Mouse (Mus musculus) MEL (cell line): ENCODE measurements around the gene Timp1. TPM values are rescaled to one million over a fixed set of nuclear protein-coding genes. Genes with fewer than 3 reads are reported as not detected.
A peak's percentile ranks its signal among the peaks of the same experiment; 100 is the strongest.

Experiments
- DNase-seq: peaks from one replicate; pipeline ENCODE4 v3.0.0; 2011; ENCODE audit warnings: low read depth, low spot score
- H3K27ac ChIP-seq: 2 replicates; pipeline ENCODE4 v1.5.1; 2012; ENCODE audit warnings: low read depth, mild to moderate bottlenecking, control low read depth, low read length, moderate library complexity; ENCODE audit not compliant: control insufficient read depth
- H3K27me3 ChIP-seq, 2 experiments: fragments of 150-350 bp in 1 of 2; sonication (generic) in 1 of 2; 2 replicates each; pipeline ENCODE4 v1.6.1; 2012; ENCODE audit warnings: low read length in 2 of 2, mild to moderate bottlenecking in 2 of 2, improper control_type of control experiment in 1 of 2, moderate library complexity in 1 of 2; ENCODE audit not compliant: insufficient read depth in 2 of 2, control insufficient read depth in 1 of 2
- H3K36me3 ChIP-seq, 2 experiments: 2 replicates each; pipeline ENCODE4 v1.6.1; 2012 to 2014; ENCODE audit warnings: low read length in 2 of 2, improper control_type of control experiment in 1 of 2, inconsistent platforms in 1 of 2, mild to moderate bottlenecking in 1 of 2; ENCODE audit not compliant: insufficient read depth in 2 of 2, control insufficient read depth in 1 of 2
- H3K4me1 ChIP-seq, 2 experiments: fragments of 150-350 bp in 1 of 2; sonication (generic) in 1 of 2; 2 replicates each; pipeline ENCODE4 v1.6.1; 2012; ENCODE audit warnings: low read length in 2 of 2, improper control_type of control experiment in 1 of 2, mild to moderate bottlenecking in 1 of 2; ENCODE audit not compliant: insufficient read depth in 2 of 2, control insufficient read depth in 1 of 2
- H3K4me3 ChIP-seq, 2 experiments: fragments of 150-350 bp in 1 of 2; sonication (generic) in 1 of 2; 2 replicates each; pipeline ENCODE4 v1.5.1; 2012; ENCODE audit warnings: low read depth in 2 of 2, low read length in 2 of 2, mild to moderate bottlenecking in 2 of 2, moderate library complexity in 2 of 2, control low read depth in 1 of 2, improper control_type of control experiment in 1 of 2; ENCODE audit not compliant: control insufficient read depth in 1 of 2, insufficient read depth in 1 of 2
- H3K79me2 ChIP-seq: 2 replicates; pipeline ENCODE4 v1.6.1; 2012; ENCODE audit warnings: mild to moderate bottlenecking, low read length, moderate library complexity; ENCODE audit not compliant: control insufficient read depth, poor library complexity, insufficient read depth
- H3K9ac ChIP-seq: 2 replicates; pipeline ENCODE4 v1.6.1; 2012; ENCODE audit warnings: low read depth, mild to moderate bottlenecking, control low read depth, low read length, moderate library complexity; ENCODE audit not compliant: control insufficient read depth, poor library complexity, severe bottlenecking
- H3K9me3 ChIP-seq: fragments of 150-350 bp; sonication (generic); replicated peaks from 2 replicates; pipeline ENCODE4 v1.6.1; 2012; ENCODE audit warnings: mild to moderate bottlenecking, low read length, improper control_type of control experiment, moderate library complexity; ENCODE audit not compliant: insufficient read depth
- CHD1 ChIP-seq: IDR thresholded peaks from 2 replicates; pipeline ENCODE4 v1.6.1; 2012; ENCODE audit warnings: low read depth, mild to moderate bottlenecking, inconsistent platforms, low read length, improper control_type of control experiment
- CHD2 ChIP-seq: IDR thresholded peaks from 2 replicates; pipeline ENCODE4 v1.6.1; 2011; ENCODE audit warnings: low read length, improper control_type of control experiment
- CTCF ChIP-seq, 3 experiments: IDR thresholded peaks in 2 of 3; conservative IDR thresholded peaks in 1 of 3; 2 replicates each; pipeline ENCODE4 v1.5.1; 2011 to 2012; ENCODE audit warnings: low read length in 3 of 3, low read depth in 2 of 3, mild to moderate bottlenecking in 2 of 3, improper control_type of control experiment in 1 of 3, inconsistent platforms in 1 of 3, mixed read lengths in 1 of 3, moderate library complexity in 1 of 3; ENCODE audit not compliant: control insufficient read depth in 1 of 3, insufficient read depth in 1 of 3, poor library complexity in 1 of 3, severe bottlenecking in 1 of 3
- ELF1 ChIP-seq: IDR thresholded peaks from 2 replicates; pipeline ENCODE4 v1.6.1; 2014; ENCODE audit warnings: low read depth, mild to moderate bottlenecking, inconsistent platforms, low read length, improper control_type of control experiment, moderate library complexity
- EP300 ChIP-seq, 2 experiments: IDR thresholded peaks; 2 replicates each; pipeline ENCODE4 v1.6.1; 2011; ENCODE audit warnings: improper control_type of control experiment in 2 of 2, low read length in 2 of 2, low read depth in 1 of 2, mild to moderate bottlenecking in 1 of 2
- ETS1 ChIP-seq: IDR thresholded peaks from 2 replicates; pipeline ENCODE4 v1.6.1; 2012; ENCODE audit warnings: low read depth, mild to moderate bottlenecking, inconsistent platforms, low read length, improper control_type of control experiment, moderate library complexity
- GABPA ChIP-seq: IDR thresholded peaks from 2 replicates; pipeline ENCODE4 v1.6.1; 2012; ENCODE audit warnings: low read depth, mild to moderate bottlenecking, inconsistent platforms, low read length, improper control_type of control experiment, moderate library complexity
- GATA1 ChIP-seq: IDR thresholded peaks from 2 replicates; pipeline ENCODE4 v1.6.1; 2011; ENCODE audit warnings: low read depth, low read length, improper control_type of control experiment
- HCFC1 ChIP-seq: IDR thresholded peaks from 2 replicates; pipeline ENCODE4 v1.6.1; 2012; ENCODE audit warnings: low read depth, mild to moderate bottlenecking, inconsistent platforms, low read length, improper control_type of control experiment, moderate library complexity
- JUND ChIP-seq: IDR thresholded peaks from 2 replicates; pipeline ENCODE4 v1.6.1; 2011; ENCODE audit warnings: low read depth, mild to moderate bottlenecking, improper control_type of control experiment, low read length
- MAFK ChIP-seq: IDR thresholded peaks from 2 replicates; pipeline ENCODE4 v1.6.1; 2011; ENCODE audit warnings: low read depth, mild to moderate bottlenecking, low read length, improper control_type of control experiment, borderline replicate concordance
- MAX ChIP-seq: IDR thresholded peaks from 2 replicates; pipeline ENCODE4 v1.6.1; 2011; ENCODE audit warnings: low read length, improper control_type of control experiment
- MAZ ChIP-seq: IDR thresholded peaks from 2 replicates; pipeline ENCODE4 v1.6.1; 2012; ENCODE audit warnings: low read depth, mild to moderate bottlenecking, inconsistent platforms, low read length, improper control_type of control experiment
- MEF2A ChIP-seq: IDR thresholded peaks from 2 replicates; pipeline ENCODE4 v1.6.1; 2014; ENCODE audit warnings: low read depth, mild to moderate bottlenecking, inconsistent platforms, low read length, improper control_type of control experiment; ENCODE audit not compliant: poor library complexity, insufficient replicate concordance, severe bottlenecking; ENCODE audit errors: extremely low read depth
- MXI1 ChIP-seq: IDR thresholded peaks from 2 replicates; pipeline ENCODE4 v1.6.1; 2011; ENCODE audit warnings: mild to moderate bottlenecking, low read depth, low read length, improper control_type of control experiment
- NELFE ChIP-seq: IDR thresholded peaks from 2 replicates; pipeline ENCODE4 v1.6.1; 2011; ENCODE audit warnings: low read depth, low read length, improper control_type of control experiment
- POLR2A ChIP-seq, 2 experiments: IDR thresholded peaks; 2 replicates each; pipeline ENCODE4 v1.6.1; 2011 to 2012; ENCODE audit warnings: low read length in 2 of 2, mild to moderate bottlenecking in 2 of 2, control low read depth in 1 of 2, improper control_type of control experiment in 1 of 2, low read depth in 1 of 2, moderate library complexity in 1 of 2; ENCODE audit not compliant: control insufficient read depth in 1 of 2, insufficient read depth in 1 of 2, poor library complexity in 1 of 2
- POLR2AphosphoS2 ChIP-seq: IDR thresholded peaks from 2 replicates; pipeline ENCODE4 v1.6.1; 2011; ENCODE audit warnings: low read length, improper control_type of control experiment
- RCOR1 ChIP-seq: IDR thresholded peaks from 2 replicates; pipeline ENCODE4 v1.6.1; 2012; ENCODE audit warnings: low read depth, mild to moderate bottlenecking, inconsistent platforms, low read length, improper control_type of control experiment
- TAL1 ChIP-seq: IDR thresholded peaks from 2 replicates; pipeline ENCODE4 v1.6.1; 2012; ENCODE audit warnings: mild to moderate bottlenecking, inconsistent platforms, low read length, moderate library complexity, mixed read lengths
- TBP ChIP-seq: IDR thresholded peaks from 2 replicates; pipeline ENCODE4 v1.8.0; 2011; ENCODE audit warnings: low read depth, low read length, improper control_type of control experiment
- USF2 ChIP-seq, 2 experiments: IDR thresholded peaks; 2 replicates each; pipeline ENCODE4 v1.6.1; 2011 to 2012; ENCODE audit warnings: improper control_type of control experiment in 2 of 2, low read length in 2 of 2, borderline replicate concordance in 1 of 2, inconsistent platforms in 1 of 2, low read depth in 1 of 2, mild to moderate bottlenecking in 1 of 2; ENCODE audit not compliant: insufficient read depth in 1 of 2
- ZMIZ1 ChIP-seq: IDR thresholded peaks from 2 replicates; pipeline ENCODE4 v1.6.1; 2012; ENCODE audit warnings: low read depth, mild to moderate bottlenecking, inconsistent platforms, low read length, improper control_type of control experiment, moderate library complexity
- polyA plus RNA-seq, 2 experiments: library from polyadenylated mRNA; stranded (reverse) in 1 of 2; unstranded in 1 of 2; fragments of >175 nt in 1 of 2; fragments of >200 nt in 1 of 2; gene quantifications; 2 replicates each; pipeline versions ENCODE4 v1.2.1 to v1.2.4; 2012; ENCODE audit warnings: low replicate concordance in 2 of 2, low read depth in 1 of 2; ENCODE audit not compliant: insufficient read length in 2 of 2, insufficient read depth in 1 of 2, missing spikeins in 1 of 2
- total RNA-seq: library from RNA; depleted of rRNA; stranded (reverse); fragments of 300-350 nt; gene quantifications from 2 replicates; pipeline ENCODE4 v1.2.3, GENCODE M21; 2012

Timp1 gene
- total and polyA plus RNA-seq, 3 experiments: 0.27 to 0.49 TPM; not detected in 1

GRCm38 (mm10) chrX:20847232-20847631 lies 22.7 kb upstream of the Timp1 start:
- H3K4me3 ChIP-seq: no peak overlapping the region
- TF ChIP-seq POLR2AphosphoS2 (no peak), GATA1 (peak; percentile 28; the same call in 1 of the 2 replicates)

GRCm38 (mm10) chrX:20847816-20848215 lies 22.1 kb upstream of the Timp1 start:
- DNase-seq: no peak
- peaks cover 16% of the 10 kb centered on the region for H3K79me2 ChIP-seq
- peaks cover 3 to 14% of the 10 kb centered on the region in 2 experiments; a peak in 3 of 4 replicates for H3K4me1 ChIP-seq
- H3K27ac ChIP-seq: peak overlapping the region; percentile 60
- no peaks in the 10 kb centered on the region for H3K27me3 ChIP-seq
- peak overlapping the region; percentile 38 to 72 for H3K4me3 ChIP-seq
- peak overlapping the region; percentile 69 for H3K9ac ChIP-seq
- TF ChIP-seq POLR2A (IDR thresholded peaks at IDR 0.05; ENCODE audit: control insufficient read depth in 1 of 2, insufficient read depth in 1 of 2, low read depth in 1 of 2, low read length in 2 of 2, poor library complexity in 1 of 2) (no peak), ETS1 (no peak), MAFK (no peak), TBP (no peak), MEF2A (no peak), RCOR1 (no peak), MXI1 (no peak), ZMIZ1 (no peak)
- peaks cover 6 to 18% of the 10 kb centered on the region in 2 experiments; a peak in 3 of 4 replicates for H3K36me3 ChIP-seq
- H3K9me3 ChIP-seq: no peaks in the 10 kb centered on the region

More at GRCm38 (mm10) chrX:20847232-20847631, 22.7 kb upstream of the Timp1 start:
- Histone ChIP-seq H3K36me3 (peaks cover 6 to 18% of the 10 kb centered on the region in 2 experiments; a peak in 3 of 4 replicates), H3K9me3 (no peaks in the 10 kb centered on the region), H3K9ac (no peak overlapping the region), H3K79me2 (peaks cover 16% of the 10 kb centered on the region), H3K27me3 (no peaks in the 10 kb centered on the region), H3K27ac (peak overlapping the region; percentile 17; the same call in 1 of the 2 replicates), H3K4me1 (peaks cover 3 to 14% of the 10 kb centered on the region in 2 experiments; a peak in 3 of 4 replicates)
- peak; percentile 52 for DNase-seq

DNA sequence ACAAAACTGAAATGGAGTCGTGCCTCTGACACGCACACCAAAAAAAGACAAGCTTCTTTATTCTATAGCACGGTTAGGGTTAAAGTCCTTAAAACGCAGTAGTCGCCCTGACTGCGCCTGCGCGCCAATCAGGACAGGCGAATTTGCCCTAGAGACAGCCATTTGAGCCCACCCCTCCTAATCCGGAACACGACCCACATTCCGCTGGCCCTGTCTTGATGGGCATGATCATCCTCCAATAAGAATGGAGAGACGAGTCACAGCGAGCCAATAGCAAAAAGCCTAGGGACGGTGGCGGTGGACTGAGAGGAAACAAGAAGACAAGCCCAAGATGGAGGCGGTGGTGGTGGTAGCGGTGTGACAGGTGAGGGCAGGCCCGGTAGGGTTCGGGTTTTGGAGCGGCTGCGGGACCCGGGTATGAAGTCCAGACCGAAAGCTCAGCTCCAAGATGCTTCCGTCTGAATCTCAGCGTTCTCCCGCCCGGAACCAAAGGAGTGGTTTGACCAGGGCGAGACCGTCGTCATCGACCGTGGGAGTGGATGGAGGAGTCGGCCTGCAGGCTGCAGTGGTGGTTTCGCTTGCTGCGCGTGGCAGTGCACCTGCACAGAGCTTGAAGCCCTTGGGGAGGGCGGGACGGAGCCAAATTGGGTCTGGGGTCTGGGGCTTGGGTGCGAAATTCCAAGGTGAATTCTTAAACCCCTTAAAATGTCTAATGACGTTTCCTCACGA lies 21.5 kb upstream of the Timp1 start:
- peak; percentile 100 for DNase-seq
- Histone ChIP-seq H3K9ac (peak overlapping the region; percentile 77), H3K4me1 (peaks cover 3 to 14% of the 10 kb centered on the region in 2 experiments; a peak in 3 of 4 replicates), H3K79me2 (peaks cover 16% of the 10 kb centered on the region), H3K27me3 (no peaks in the 10 kb centered on the region), H3K4me3 (peak overlapping the region; percentile 70 to 78), H3K9me3 (no peaks in the 10 kb centered on the region), H3K27ac (peak overlapping the region; percentile 60), H3K36me3 (peaks cover 6 to 18% of the 10 kb centered on the region in 2 experiments; a peak in 3 of 4 replicates)
- TF ChIP-seq MAFK (no peak), ELF1 (peak; percentile 90), ETS1 (no peak), MAZ (no peak), GATA1 (no peak), MEF2A (no peak), NELFE (peak; percentile 93), HCFC1 (peak; percentile 85), MXI1 (peak; percentile 52), MAX (peak; percentile 55; the same call in 1 of the 2 replicates), CTCF (IDR thresholded peaks at IDR 0.05 in 2 of 3, conservative IDR thresholded peaks at IDR 0.05 in 1 of 3; ENCODE audit: control insufficient read depth in 1 of 3, insufficient read depth in 1 of 3, low read depth in 2 of 3, low read length in 3 of 3, poor library complexity in 1 of 3, severe bottlenecking in 1 of 3) (no peak), EP300 (IDR thresholded peaks at IDR 0.05; ENCODE audit: low read depth in 1 of 2, low read length in 2 of 2) (no peak), GABPA (no peak), CHD1 (0 out of 2 replicates have a peak, but pooled peaks have one; percentile 44), CHD2 (peak; percentile 87), TAL1 (no peak), TBP (peak; percentile 47; the same call in 1 of the 2 replicates), USF2 (IDR thresholded peaks at IDR 0.05; ENCODE audit: borderline replicate concordance in 1 of 2, insufficient read depth in 1 of 2, low read depth in 1 of 2, low read length in 2 of 2) (no peak), JUND (no peak)
